Mouse (Mus musculus) right cerebral cortex, postnatal 4 days (tissue): ENCODE measurements around the gene Plekha7.

Experiments
- DNase-seq: peaks from one replicate; pipeline ENCODE4 v3.0.0-alpha.2; 2022

Plekha7 gene

DNA sequence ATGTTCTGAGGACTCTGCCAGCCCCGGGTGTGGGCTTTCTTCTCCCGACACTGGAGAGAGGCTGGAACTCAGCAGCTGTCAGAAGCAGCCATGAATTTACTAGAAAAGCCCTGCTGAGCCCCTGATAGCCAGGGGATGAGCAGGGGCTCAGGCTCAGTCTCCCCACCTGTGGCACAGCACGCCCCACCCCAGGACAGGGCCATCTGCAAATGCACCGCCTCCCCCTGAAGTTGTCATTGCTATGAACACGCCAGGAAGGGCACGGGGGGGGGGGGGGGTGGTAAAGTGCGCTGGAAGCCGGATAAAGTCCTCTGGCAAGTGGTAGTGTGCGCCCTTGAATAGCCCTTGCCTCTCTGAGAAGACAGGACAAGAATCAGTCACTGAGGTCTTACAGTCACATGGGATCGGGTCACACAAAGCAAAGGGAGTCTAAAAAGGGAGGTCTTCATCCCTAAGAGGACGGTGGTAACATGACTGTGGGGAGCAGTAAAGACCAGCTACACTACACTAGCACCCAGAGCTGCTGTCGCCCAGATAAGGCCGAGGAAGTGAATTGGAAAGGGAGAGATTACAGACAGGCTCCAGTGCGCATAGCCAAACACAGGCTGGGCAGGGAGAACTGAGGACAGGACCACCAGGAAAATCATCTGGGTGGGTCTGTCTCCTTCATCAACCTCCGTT lies 61.3 kb downstream of the Plekha7 start:
- DNase-seq, result no peak

DNA sequence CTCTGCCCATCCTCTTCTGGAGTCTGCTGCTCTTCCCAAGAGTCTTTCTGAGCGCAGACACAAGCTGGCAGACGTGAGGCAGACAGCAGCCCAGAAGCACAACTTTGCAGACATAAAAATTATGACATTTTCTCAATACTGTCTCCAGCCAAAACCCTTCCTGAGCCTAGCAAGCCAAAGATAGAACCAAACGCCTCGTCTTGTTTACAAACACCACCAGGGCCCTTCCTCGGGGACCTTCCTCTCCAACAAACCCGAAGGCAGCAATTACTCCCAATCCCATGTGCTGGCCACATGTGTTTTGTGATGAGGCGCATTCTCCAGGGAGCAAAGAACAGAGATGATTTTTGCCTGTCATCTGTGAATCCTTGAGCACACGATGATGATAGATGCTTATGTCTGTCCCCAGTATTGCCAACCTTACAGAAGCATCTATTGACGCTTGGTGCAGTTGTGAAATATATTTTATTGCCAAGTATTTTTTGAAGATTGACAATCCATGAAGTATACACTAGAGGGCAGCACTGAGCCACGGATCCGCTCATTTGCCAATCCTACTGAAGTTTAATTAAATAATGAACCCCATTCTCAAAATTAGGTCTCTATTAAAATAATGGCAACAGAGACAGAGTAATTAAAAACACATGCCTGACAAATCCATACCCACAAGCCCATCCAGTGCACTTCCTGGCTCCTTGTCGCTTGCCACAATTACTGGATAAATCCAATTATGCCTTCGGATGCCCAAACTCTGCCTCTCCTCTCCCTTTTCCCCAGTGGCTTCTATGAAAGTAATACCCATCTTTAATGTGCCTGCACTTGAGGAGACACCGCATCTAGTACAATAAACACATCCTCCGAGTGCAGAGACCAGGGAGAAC lies 62.1 kb downstream of the Plekha7 start:
- DNase-seq, result no peak

DNA sequence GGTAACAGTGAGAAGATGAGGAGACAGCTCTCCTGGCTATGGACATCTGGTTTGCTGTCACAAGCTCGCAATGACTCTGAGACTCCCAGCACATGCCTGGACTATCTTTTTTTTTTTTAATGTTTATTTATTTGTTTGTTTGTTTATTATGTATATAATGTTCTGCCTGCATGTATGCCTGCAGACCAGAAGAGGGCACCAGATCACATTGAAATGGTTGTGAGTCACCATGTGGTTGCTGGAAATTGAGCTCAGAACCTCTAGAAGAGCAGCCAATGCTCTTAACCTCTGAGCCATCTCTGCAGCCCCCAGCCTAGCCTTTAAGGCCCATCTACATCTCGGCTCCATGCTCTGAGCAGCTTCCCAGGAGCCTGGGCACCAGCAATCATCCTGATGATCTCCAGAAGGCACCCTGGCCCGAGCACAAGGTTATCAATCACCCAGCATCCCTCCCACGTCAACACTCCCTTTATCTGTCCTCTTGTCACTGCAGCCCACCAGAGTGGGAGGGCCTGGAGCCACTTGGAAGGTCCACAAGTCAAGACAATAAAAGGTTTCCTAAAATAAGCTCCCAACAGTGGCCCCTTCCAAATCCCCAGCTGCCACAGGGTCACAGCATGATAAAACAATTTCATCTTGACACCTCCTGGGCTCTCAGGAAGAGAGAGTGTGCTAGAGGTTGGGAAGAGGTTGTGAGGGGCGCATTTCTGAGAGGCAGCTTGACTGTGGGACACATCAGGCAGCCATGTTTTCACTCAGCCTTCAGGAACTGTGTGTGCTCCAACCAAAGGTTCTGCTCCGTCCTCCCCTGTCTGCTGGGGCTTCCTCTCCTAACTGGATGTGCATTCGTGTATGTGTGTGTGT lies 63.6 kb downstream of the Plekha7 start:
- DNase-seq, result no peak

DNA sequence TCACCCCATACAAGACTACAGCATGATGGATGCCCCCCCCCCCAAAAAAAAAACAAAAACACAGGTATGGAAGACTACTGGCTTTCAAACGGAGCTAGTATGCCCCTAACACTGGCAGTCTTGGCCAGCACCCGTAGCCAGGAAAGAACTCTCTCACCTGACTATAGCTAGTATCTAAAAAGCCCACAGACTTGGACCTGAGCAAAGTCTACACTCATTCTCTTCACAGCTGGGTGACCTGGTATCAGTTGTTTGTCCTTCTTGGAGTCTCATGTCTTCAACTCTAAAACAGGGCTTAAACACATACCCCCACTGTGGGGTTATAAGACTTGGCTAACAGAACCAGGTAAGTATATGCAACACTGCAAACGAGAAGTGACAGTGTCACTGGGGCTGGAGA lies 65.4 kb downstream of the Plekha7 start:
- no peak for DNase-seq

DNA sequence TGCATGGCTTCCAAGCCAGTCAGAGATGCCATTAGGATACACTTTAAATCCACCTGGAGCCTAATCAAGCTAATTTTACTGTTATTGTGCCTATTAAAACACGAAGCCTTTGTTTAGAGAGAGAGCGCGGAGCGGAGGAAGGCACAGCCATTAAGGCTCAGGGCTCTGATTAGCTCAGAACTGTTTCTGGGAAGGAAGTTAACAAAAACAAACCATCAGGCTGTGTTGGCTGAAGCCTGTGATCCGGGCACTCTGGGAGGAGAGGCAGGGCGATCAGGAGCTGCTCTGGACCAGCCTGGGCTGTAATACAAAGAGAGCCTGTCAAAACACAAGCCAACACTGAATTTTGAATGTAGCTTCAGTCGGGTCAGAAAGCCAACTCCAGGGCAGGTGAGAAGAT lies 66.6 kb downstream of the Plekha7 start:
- no peak for DNase-seq

DNA sequence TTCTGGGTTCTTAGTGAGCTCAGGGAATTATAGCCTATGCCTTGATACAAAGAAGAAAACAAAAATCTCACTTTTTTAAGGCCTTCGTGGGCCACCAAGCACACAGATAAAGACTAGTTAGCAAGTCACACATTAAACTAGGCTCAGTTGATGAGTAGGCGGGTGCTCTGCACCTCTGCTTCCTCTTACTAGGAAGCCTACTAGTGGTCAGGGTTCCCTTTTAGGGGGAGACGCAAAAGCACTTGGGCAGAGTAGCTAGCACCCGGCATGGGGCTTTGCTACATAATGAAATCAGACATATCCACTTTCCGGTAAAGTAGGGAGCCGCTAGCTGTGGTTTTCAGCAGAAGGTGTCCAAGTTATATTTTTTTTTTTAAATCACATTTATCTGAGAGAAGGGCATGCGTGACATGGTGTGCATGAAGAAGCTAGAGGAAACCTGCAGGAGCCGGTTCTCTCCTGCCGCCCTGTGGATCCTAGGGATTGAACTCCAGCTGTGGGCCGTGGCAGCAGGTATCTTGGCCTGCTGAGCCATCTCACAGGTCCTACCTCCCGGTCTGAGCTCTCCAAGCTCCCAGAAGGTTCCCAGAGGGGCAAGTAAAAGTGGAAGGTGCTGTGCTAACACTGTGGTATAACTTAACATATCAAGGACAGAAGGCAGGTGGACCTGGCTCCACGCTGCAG lies 67.2 kb downstream of the Plekha7 start:
- DNase-seq, result no peak

DNA sequence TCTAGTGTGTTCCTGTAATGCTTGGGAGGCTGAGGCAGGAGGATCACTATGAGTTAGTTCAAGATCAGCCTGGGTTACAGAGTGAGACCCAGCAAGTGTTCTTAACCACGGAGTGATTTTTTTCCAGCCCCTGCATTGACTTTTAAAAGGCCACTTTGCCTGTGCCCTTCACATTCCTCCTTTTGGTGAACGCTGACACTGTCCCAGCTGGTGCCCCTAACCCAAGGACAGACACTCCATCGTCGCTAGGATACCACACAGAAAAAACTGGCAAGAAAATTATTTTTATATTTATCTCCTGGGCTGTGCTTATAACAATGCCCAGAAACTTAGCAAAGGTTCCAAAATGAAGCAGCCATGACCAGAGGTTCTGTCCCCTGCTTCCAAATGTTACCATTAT lies 67.8 kb downstream of the Plekha7 start:
- no peak for DNase-seq

DNA sequence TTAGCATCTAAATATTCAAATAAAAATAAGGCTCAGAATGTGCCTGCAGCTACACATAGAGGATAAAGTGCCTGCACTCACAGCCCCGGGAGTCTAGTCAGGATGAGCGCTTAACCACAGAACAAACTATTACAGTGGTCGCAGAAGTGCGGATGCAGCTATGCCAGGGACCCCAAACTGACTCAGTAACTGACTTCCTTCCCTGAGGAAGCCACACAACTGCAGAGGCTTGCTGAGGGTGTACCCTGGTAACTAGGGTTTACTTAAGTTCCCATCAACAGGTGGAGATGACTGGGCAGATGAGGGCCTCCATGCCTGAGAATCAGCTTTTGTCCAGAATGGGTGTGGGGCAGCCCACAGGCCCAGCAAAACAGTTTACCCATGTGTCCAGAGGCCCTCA lies 69.9 kb downstream of the Plekha7 start:
- no peak for DNase-seq

DNA sequence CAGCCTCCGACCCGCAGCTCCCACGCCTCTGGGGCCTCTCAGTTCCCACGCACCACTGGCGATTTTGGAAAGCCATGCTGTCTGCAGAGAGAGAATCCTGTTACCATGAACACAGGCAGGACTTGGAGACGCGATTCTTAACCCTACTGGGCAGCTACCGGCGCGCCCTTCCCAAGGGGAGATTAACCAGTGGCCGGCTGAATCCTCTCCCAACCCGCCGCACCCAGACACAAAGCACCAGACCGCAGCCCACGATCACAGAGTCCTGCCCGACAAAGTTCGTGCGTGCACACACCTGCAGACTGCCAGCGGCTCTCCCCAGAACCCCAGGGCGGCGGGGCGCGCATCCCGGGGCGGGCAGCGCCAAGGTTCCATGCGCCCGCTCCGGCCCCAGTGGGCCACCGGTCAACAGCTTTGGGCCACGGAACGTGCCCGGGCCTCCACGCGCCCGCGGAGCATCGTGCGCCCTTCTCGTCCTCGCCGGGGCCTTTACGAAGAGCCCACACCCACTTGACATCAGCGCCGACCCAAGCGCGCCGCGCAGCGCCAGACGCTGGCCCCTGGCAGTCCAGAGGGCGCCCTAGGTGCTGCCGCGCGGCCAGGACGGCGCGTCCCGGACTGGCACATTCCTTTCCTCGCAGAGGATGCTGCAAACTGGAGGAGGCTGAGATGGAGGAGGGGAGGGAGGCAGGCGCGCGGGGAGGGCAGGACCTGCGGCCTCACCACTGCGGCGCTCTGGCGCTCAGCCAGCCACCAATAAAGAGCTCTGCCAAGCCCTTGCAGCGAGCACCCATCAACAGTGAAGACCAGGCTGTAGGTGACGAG lies 70.8 kb downstream of the Plekha7 start:
- peak; percentile 40 for DNase-seq

DNA sequence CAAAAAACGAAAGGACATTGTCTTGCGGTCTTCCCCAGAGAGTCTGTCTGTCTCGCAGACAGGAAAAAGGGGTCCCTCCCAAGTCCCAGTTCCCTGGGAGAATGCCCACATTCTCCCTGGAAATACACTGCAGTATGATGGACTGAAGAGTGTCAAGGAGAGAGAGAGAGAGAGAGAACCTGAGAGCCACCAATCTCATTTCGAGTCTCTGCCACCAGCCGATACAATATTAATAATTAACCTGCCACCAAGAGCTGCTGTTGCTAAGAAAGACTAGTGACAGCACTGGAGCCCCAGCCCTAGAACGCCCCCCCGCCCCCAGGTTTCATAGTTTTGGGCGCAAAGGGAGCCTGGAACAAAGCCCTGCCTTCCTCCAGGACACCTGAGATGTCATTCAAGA lies 71.6 kb downstream of the Plekha7 start:
- DNase-seq, result no peak

DNA sequence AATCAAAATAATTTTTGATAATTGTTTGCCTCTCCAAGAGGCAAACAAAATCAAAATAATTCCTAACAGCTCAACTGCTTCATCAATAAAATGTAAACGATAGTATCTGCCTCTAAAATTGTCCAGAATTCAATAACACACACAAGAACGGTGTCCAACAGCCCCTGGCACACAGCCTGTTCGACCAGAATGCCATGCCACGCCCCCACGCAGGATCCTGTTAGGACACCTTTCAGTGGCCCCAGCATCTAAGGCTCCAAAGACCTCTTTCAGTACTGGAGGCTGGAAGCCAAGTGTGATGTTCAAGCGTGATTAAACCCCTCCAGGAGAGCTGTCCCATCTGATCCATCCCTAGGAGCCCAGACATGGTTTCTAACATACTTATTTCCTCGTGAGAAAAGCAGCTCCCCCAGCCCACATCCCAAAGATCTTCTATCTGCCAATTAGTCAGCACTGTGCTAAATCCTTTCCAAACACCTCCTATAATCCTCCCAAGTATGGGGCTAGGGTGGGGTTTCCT lies 73.8 kb downstream of the Plekha7 start:
- no peak for DNase-seq

DNA sequence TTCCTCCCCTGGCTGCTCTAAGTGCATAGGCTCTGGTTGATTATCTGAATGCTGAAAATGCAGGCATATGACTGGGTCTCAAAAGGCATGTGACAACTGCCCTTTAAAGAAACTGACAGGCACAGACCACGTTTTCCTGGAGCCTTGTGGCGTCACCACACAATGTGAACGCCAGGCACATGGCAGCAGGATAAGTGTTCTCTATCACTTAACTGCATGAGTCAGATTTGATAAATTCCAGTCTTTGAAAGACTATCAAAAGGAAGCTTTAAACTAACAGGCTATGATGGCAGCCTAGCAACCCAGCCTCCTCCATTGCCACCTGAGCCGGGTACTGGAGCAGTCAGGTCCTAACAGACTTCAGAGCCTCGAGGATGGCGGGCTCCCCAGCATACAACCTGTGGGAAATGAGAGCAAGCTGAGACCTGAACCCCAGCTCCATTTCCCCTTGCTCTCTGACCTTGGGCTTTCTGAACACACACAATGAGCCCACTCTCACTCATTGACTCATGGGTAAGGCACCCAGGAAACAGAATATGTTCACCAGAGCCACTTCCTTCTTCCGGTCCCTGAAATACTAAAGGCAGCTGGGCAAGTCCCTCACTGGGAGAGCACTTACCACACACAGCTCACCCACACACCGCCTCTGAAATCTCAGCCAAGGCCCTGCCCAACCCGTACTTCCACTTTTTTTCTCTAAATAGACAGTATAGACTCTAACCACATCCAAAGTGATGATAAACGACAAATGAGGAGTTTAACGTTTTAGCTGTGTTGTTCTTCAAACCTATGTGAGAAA lies 77.2 kb downstream of the Plekha7 start:
- DNase-seq, result no peak

DNA sequence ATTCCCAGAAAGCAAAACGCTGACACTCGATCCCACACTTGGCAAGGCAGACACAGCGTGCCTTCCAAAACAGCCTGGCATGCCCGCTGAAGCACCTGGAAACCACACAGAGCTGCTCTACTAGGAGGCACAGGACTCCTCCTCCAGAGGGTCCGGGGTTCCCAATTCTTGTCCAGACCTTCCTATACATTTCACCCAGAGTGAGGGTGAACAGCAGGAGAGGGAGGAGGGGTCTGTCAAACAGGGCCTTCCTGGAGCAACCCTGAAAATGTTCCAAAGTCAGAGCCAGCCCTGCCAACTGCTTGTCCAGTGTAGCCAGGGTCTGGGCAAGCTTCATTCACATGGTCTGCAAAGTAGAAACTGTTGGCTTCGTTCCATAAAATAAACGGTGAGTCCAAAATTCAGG lies 81.3 kb downstream of the Plekha7 start:
- DNase-seq, result no peak

DNA sequence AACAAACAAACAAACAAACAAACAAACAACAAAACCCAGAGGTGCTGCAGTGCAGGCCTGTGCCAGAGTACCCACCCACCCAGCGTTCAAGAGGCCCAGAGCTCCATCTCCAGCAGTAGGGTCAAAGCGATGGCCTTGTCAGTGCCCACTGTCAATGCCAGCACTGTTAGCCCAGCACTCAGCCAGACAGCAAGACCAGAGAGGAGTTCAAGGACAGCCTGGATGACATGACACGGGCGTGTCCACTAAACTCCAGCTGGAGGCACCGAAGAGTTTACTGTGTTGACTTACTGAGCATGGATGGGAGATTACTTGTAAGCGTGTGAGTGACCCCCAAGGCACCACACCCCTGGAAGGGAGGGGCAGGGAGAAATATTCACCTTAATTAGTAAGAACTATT lies 81.9 kb downstream of the Plekha7 start:
- DNase-seq, result no peak

DNA sequence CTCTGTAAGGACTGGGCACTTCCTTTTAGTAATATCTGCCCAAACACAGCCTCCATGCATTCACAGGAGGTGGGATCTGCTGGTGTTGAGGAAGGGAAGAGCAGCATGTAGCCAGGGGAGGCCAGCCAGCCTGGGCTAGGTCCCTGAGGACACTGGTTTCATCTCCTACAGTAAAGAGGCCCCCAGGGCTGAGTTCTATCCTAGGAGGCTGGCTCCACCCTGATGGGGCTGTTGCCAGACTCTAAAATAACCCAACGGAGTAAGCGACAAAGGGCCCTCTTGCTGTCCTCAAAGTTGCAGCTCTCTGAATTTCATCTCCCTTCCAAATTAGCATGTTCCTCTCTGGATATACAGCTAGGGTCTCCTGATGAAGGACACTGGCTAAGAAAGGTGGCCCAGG lies 83.6 kb downstream of the Plekha7 start:
- DNase-seq, result no peak

DNA sequence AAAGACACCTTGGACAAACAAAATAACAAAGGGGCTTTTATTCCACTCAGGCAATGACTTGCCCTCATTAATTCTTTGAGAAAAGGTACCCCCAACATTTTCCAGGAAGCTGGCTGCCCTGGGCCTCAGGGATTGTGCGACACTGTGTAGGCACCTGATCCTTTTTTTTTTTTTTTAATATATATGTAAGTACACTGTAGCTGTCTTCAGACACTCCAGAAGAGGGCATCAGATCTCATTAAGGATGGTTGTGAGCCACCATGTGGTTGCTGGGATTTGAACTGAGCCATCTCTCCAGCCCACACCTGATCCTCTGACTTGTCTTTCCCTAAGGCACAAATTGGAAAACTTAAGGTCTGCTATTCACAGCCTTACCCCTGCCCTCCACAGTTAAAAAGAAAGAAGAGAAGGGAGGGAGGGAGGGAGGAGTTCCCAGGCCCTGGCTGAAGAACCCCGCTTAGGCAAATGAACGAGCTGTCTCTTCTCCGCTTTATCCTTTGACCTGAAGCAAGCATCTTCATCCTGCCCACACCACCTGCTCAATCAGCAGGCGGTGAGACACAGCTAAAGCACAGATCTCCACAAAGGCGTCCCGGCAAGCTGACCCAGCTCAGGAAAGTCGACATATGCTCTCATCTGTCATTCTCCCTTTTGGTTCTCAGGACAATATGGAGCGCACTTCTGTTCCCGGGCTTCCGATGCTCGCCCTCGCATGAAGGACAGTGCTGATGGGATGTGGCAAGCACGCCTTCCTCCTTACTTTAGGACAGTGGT lies 85.0 kb downstream of the Plekha7 start:
- DNase-seq, result no peak

DNA sequence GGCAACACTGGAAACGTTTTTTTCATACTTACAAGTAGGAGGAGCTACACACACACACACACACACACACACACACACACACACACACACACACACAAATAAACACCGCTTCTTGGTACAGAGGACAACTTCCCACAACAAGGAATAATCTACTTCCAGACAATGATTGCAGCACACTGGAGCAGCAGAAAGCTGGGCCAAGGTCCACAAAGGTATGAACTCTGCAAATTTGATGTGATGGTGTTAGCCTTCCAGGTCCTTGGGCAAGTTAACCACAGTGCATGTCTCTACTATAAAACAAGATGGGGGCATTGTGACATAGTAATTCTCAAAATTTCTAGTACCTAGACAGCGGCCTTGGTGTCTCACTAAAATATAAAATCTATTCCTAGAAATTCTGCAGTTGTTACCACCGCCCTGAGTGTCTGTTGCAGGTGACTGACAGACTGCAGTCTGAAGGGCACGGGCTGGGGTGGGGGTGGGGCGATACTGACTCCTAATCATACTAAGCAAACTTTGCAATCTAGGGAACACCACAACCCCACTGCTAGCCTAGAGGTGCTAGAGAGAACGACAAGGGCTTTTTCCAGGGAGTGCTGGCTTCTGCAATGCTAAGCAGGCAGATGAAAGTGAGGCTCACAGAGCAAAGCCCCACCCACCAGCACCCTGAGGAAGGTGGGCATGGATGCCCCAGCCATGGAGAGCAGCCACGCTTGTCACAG lies 85.7 kb downstream of the Plekha7 start:
- no peak for DNase-seq

DNA sequence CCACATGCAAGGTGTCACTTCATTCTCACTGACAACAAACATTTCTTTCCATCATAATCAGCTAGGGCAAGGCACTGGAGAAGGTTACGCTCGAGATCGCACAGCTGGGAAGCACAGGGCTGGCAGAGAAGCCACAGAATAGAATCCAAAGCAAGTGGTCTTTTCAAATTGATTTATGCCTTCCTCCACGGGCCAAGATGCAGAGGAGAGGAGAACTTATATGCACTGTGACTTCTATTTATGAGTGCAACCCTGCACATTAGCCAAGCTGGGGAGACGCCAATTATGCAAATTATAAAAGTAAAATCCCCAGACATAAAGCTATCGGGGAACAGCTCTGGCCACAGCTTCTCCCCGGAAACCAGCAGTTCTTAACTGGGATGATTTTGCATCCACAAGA lies 86.3 kb downstream of the Plekha7 start:
- no peak for DNase-seq

DNA sequence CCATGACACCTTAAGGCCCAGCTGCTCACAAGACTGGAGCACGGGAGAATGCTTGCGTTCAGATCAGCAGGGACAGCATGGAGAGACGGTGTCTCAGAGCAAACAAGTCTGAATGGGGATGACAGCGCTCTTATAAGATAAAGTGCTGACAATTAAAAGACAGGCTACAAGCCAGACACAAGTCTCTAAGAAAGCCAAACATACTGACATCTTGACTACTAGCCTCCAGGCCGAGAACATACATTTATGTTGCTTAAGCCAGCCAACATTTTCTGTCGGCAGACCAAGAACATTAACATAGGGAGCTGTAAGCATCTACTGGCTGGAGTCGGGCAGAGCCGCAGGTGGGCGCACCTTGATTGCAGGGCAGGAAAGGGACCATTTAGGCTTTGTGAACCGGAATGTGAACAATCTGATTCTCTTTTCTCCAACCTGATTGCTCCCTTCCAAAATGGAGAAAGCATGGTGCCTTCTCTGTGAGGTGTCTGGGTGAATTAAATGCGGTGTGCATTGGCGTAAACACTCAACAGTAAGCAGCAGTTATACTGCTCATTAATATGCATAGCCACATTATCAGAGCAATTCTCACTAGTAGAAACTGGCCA lies 88.0 kb downstream of the Plekha7 start:
- DNase-seq, result no peak
